17 mouse cellular contexts compared by ENCODE assay signal in genomic region chr11:103335561-103335960, GRCm38 (mm10). TPM values are rescaled to one million over a fixed set of nuclear protein-coding genes. Genes with fewer than 3 reads are reported as not detected.
DNase-seq lines count a peak whose midpoint lies in the region; ATAC-seq and TF ChIP-seq lines count a peak whose summit lies in the region.
"Had no signal": no experiment of that assay in that cellular context is flagged by ENCODE, and none has a peak within 500 bp of the region (broad histone marks: within the 10 kb centered on the region; RNA-seq: fewer than 3 reads in every experiment).

No protein-coding gene starts in this region.

- no peak overlapping the region for H3K4me2 ChIP-seq in liver, embryonic 12.5 days
- H3K4me2 ChIP-seq in stomach, embryonic 15.5 days = no peak overlapping the region
- H3K4me2 ChIP-seq: neural tube, embryonic 15.5 days had no signal

- H3K79me2 ChIP-seq in heart, adult 2 months (replicated peaks; ENCODE audit: control insufficient read depth, insufficient read depth, low read length) = no peaks in the 10 kb centered on the region
- no peaks in the 10 kb centered on the region for H3K79me2 ChIP-seq in liver, adult 2 months (ENCODE audit: control insufficient read depth, insufficient read depth, low read length)

- TF ChIP-seq EP300 in heart, adult 2 months (IDR thresholded peaks at IDR 0.05; ENCODE audit: insufficient read depth, low read depth, low read length) = no peak

- H3K9me3 ChIP-seq in liver, embryonic 12.5 days (replicated peaks) = no peaks in the 10 kb centered on the region
- H3K9me3 ChIP-seq in stomach, embryonic 15.5 days = no peaks in the 10 kb centered on the region
- H3K9me3 ChIP-seq: midbrain, embryonic 10.5 days; neural tube, embryonic 15.5 days had no signal

- H3K9ac ChIP-seq in heart, adult 2 months (ENCODE audit: low read depth, low read length) = no peak overlapping the region
- H3K9ac ChIP-seq in liver, adult 2 months (ENCODE audit: low read depth, low read length) = no peak overlapping the region
- H3K9ac ChIP-seq in liver, embryonic 12.5 days = no peak overlapping the region
- no peak overlapping the region for H3K9ac ChIP-seq in stomach, embryonic 15.5 days
- H3K9ac ChIP-seq: liver, embryonic 14.5 days; neural tube, embryonic 15.5 days had no signal

- H3K27ac ChIP-seq in heart, adult 2 months = no peak overlapping the region
- no peak overlapping the region for H3K27ac ChIP-seq in liver, adult 2 months (replicated peaks; ENCODE audit: insufficient read depth, low read depth, low read length)
- no peak overlapping the region for H3K27ac ChIP-seq in liver, embryonic 12.5 days
- H3K27ac ChIP-seq in stomach, embryonic 15.5 days = peak overlapping the region; percentile 71
- H3K27ac ChIP-seq in cerebellum, adult 2 months (ENCODE audit: insufficient read depth, low read length) = no peak overlapping the region
- H3K27ac ChIP-seq: liver, embryonic 14.5 days; midbrain, embryonic 10.5 days; neural tube, embryonic 15.5 days had no signal

- no peak overlapping the region for H3K4me3 ChIP-seq in heart, adult 2 months
- H3K4me3 ChIP-seq in liver, adult 2 months (ENCODE audit: insufficient read depth, low read depth, low read length) = no peak overlapping the region
- H3K4me3 ChIP-seq in liver, embryonic 12.5 days = no peak overlapping the region
- H3K4me3 ChIP-seq in stomach, embryonic 15.5 days (replicated peaks) = no peak overlapping the region
- H3K4me3 ChIP-seq in cerebellum, adult 2 months (replicated peaks; ENCODE audit: insufficient read depth, low read depth, low read length) = no peak overlapping the region
- H3K4me3 ChIP-seq: midbrain, embryonic 10.5 days; neural tube, embryonic 15.5 days had no signal

- intact Hi-C loops in heart, adult 2 months (cut with DNase I) = loop anchor here (2.0 kb wide), 1 partner anchor 65 kb away; no protein-coding TSS in a partner anchor

- no peaks in the 10 kb centered on the region for H3K27me3 ChIP-seq in heart, adult 2 months (ENCODE audit: control insufficient read depth, insufficient read depth, low read length)
- peaks cover 3% of the 10 kb centered on the region; the same call in 1 of the 2 replicates for H3K27me3 ChIP-seq in liver, adult 2 months (ENCODE audit: control insufficient read depth, insufficient read depth, low read length)
- peaks cover 20% of the 10 kb centered on the region for H3K27me3 ChIP-seq in liver, embryonic 12.5 days (replicated peaks)
- peaks cover 24% of the 10 kb centered on the region for H3K27me3 ChIP-seq in stomach, embryonic 15.5 days (replicated peaks)
- no peaks in the 10 kb centered on the region for H3K27me3 ChIP-seq in cerebellum, adult 2 months (ENCODE audit: control insufficient read depth, insufficient read depth, low read length)

- no peak for ATAC-seq in liver, embryonic 12.5 days
- ATAC-seq in stomach, embryonic 15.5 days (ENCODE audit: insufficient read depth, low FRiP score, low read depth) = no peak
- ATAC-seq: forebrain, embryonic 14.5 days; inflammation-experienced regulatory T-cells, adult 6 months; lung, postnatal 0 days had no signal

- TF ChIP-seq POLR2A in heart, adult 2 months (IDR thresholded peaks at IDR 0.05; ENCODE audit: insufficient read depth, low read depth, low read length) = no peak
- no peak for TF ChIP-seq POLR2A in liver, adult 2 months (IDR thresholded peaks at IDR 0.05; ENCODE audit: extremely low read depth, insufficient read depth, low read length)
- no peak for TF ChIP-seq POLR2A in cerebellum, adult 2 months (IDR thresholded peaks at IDR 0.05; ENCODE audit: borderline replicate concordance, insufficient read depth, low read length)

- 82% methylated on average over 5 of the region's 5 CpGs for WGBS in heart, adult 2 months
- 82% methylated on average over 5 of the region's 5 CpGs for WGBS in liver, adult 2 months
- 81% methylated on average over 5 of the region's 5 CpGs for WGBS in liver, embryonic 12.5 days (ENCODE audit: insufficient replicate concordance)
- WGBS in stomach, embryonic 15.5 days = 83% methylated on average over 5 of the region's 5 CpGs
- 75% methylated on average over 5 of the region's 5 CpGs for WGBS in cerebellum, adult 2 months

- peak; percentile 95 for DNase-seq in heart, adult 11 months
- no peak for DNase-seq in heart, adult 2 months
- peak; percentile 24 for DNase-seq in liver, adult 2 months (ENCODE audit: extremely low read depth, low read depth, low spot score)
- peak; percentile 87 for DNase-seq in kidney, adult 9 months
- DNase-seq in cerebellum, adult 2 months = no peak
- no peak for DNase-seq in layer of hippocampus, postnatal 25 days (ENCODE audit: extremely low spot score in 1 of 2, low spot score in 1 of 2)
- DNase-seq: adrenal gland, adult 2 months; cerebellum, adult 11 months; thymus, postnatal 36 days had no signal

- H3K4me1 ChIP-seq in heart, adult 2 months (ENCODE audit: control insufficient read depth, insufficient read depth, low read length) = no peaks in the 10 kb centered on the region; the same call in 1 of the 2 replicates
- H3K4me1 ChIP-seq in liver, adult 2 months (ENCODE audit: control insufficient read depth, insufficient read depth, low read length) = no peaks in the 10 kb centered on the region
- peaks cover 12% of the 10 kb centered on the region; the same call in 1 of the 2 replicates for H3K4me1 ChIP-seq in liver, embryonic 12.5 days
- H3K4me1 ChIP-seq in stomach, embryonic 15.5 days = peaks cover 38% of the 10 kb centered on the region
- H3K4me1 ChIP-seq in cerebellum, adult 2 months (ENCODE audit: control insufficient read depth, insufficient read depth, low read length) = 0 out of 2 replicates have a peak, but pooled peaks cover 3% of the 10 kb centered on the region

- no peaks in the 10 kb centered on the region for H3K36me3 ChIP-seq in heart, adult 2 months (ENCODE audit: control insufficient read depth, insufficient read depth, low read length)
- H3K36me3 ChIP-seq in liver, adult 2 months (ENCODE audit: control insufficient read depth, insufficient read depth, low read length) = no peaks in the 10 kb centered on the region
- no peaks in the 10 kb centered on the region for H3K36me3 ChIP-seq in liver, embryonic 12.5 days
- H3K36me3 ChIP-seq in stomach, embryonic 15.5 days = no peaks in the 10 kb centered on the region
- H3K36me3 ChIP-seq: midbrain, embryonic 10.5 days; neural tube, embryonic 15.5 days had no signal

- no peak for TF ChIP-seq CTCF in heart, adult 2 months (IDR thresholded peaks at IDR 0.05)
- no peak for TF ChIP-seq CTCF in liver, adult 2 months (IDR thresholded peaks at IDR 0.05; ENCODE audit: low read depth, low read length)
- TF ChIP-seq CTCF in cerebellum, adult 2 months (IDR thresholded peaks at IDR 0.05; ENCODE audit: borderline replicate concordance, insufficient read depth, low read depth, low read length) = no peak

RNA-seq across cellular contexts. Expression of gene Arhgap27, which starts 27.9 kb away (rescaled TPM):
- total RNA-seq in heart, adult 2 months (2021) = 10 to 100 TPM; 14.1 to 22.9 TPM
- polyA plus RNA-seq in heart, adult 2 months (2012; rRNA removed) = 15.0 and 18.5 TPM in 2 replicates
- total RNA-seq in liver, adult 2 months (2014; rRNA removed) = 0.55 and 1.2 TPM in 2 replicates
- polyA plus RNA-seq in liver, adult 2 months (2012; rRNA removed) = 1.6 and 3.0 TPM in 2 replicates
- polyA plus RNA-seq in liver, embryonic 12.5 days (2016; fragmentation: Nextera tagmentation; extraction: Ambion mirVana) = 2.7 and 4.0 TPM in 2 replicates
- polyA plus RNA-seq in stomach, embryonic 15.5 days (2015; fragmentation: Nextera tagmentation; extraction: Ambion mirVana) = 21.2 and 21.5 TPM in 2 replicates
- 20.7 and 21.1 TPM in 2 replicates for polyA plus RNA-seq in cerebellum, adult 2 months (2012; rRNA removed)
- total RNA-seq in layer of hippocampus, postnatal 25 days (2021) = 1 to 10 TPM; 8.6 to 9.3 TPM

Comparison
In these comparisons a context has a peak if more than half of its experiments do, and no peak if none do; other contexts are left out.
1. DNase-seq: peak in heart, adult 11 months (single experiment), liver, adult 2 months (single experiment) and kidney, adult 9 months (single experiment); none in heart, adult 2 months (0 of 2), cerebellum, adult 2 months (0 of 2) and layer of hippocampus, postnatal 25 days (0 of 2).